Mouse (Mus musculus) urinary bladder, postnatal 36 days (tissue): Measurements from ENCODE around the gene Cd300lg.

Experiments
- DNase-seq, 2 experiments: peaks; one replicate each; pipeline ENCODE4 v3.0.0; 2022; ENCODE audit warnings: low spot score in 2 of 2, mixed read lengths in 1 of 2

Gene Cd300lg

DNA sequence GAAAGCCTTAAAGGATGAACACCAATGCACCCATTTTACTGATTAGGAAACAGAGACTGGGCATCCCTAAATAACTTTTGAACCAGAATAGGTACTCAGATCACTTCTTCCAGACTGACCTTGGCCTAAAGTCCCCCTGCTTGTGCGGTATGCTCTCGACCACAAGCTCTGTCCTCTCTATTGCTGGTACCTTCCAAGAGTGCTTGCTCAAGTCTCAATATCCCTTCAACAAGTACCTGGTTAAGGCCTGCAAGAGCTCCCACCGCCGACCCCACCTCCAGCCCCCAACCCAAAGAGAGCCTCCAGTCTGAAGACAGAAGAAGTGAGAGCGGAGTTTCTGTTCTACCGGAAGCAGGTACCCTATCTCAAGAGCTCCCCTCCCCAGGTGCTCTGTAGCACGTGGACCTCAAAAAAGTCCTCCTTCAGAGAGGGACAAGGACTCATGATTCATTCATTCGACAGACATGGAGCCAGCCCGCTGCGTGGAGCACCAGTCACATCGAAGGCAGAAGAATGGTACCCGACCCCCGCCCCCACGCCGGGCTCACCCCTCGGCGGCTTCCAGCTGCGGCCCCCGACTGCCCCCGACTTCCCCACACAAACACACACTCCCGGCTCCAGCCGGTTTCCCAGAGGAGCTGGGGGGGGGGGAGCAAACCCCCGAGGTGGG, 15.2 kb upstream of the Cd300lg start:
- no peak for DNase-seq

- peak; percentile 19 to 51 for DNase-seq
Observed at GRCm38 (mm10) chr11:102026694-102027360, 14.5 kb upstream of the Cd300lg start.

GRCm38 (mm10) chr11:102027361-102028017, 13.8 kb upstream of the Cd300lg start:
- no peak for DNase-seq

DNA sequence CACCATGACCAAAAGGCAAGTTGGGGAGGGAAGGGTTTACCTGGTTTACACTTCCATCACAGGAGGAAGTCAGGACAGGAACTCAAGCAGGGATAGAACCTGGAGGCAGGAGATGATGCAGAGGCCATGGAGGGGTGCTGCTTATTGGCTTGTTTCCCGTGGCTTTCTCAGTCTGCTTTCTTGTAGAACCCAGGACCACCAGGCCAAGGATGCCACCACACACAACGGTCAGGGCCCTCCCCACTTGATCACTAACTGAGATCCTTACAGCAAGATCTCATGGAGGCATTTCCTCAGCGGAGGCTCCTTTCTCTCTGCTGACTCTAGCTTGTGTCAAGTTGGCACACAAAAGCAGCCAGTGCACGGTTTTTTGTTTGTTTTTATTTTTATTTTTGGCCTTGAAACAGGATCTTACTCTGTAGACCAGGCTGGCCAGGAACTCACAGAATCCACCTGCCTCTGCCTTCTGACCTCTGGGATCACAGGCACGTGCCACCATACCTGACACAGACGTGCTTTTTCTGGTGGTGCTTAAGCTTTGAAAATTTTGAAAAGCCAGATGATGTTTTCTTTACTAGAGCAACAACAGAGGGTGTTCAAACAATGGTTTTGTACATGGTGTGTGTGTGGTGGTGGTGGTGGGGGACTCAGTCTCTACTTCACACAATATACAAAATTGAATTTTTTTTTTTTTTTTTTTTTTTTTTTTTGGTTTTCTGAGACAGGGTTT, 13.1 kb upstream of the Cd300lg start, which contains the start of gene Mpp3:
TSS of gene Mpp3 (minus strand) at position 375 of the 730 bp plus-strand sequence.
- no peak for DNase-seq

DNA sequence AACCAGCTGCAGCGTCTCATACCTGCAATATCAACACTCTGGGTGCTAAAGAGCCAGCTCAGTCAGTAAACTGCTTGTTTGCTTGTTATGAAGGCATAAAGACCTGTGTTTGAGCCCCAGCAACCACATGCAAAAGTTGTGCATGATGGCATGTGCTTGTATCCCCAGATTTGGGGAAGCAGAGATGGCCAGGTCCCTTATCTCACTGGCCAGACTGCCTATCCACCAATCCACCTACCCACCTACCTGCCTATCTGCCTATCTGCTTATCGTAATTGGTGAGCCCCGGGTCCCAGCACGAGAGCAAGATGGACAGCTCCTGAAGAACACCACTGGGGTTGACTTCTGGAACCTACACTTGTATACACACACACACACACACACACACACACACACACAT, 12.0 kb upstream of the Cd300lg start:
- no peak for DNase-seq

GRCm38 (mm10) chr11:102029966-102030365, 11.3 kb upstream of the Cd300lg start:
- no peak for DNase-seq

- no peak for DNase-seq
Observed at GRCm38 (mm10) chr11:102031149-102031548, 10.2 kb upstream of the Cd300lg start.

DNA sequence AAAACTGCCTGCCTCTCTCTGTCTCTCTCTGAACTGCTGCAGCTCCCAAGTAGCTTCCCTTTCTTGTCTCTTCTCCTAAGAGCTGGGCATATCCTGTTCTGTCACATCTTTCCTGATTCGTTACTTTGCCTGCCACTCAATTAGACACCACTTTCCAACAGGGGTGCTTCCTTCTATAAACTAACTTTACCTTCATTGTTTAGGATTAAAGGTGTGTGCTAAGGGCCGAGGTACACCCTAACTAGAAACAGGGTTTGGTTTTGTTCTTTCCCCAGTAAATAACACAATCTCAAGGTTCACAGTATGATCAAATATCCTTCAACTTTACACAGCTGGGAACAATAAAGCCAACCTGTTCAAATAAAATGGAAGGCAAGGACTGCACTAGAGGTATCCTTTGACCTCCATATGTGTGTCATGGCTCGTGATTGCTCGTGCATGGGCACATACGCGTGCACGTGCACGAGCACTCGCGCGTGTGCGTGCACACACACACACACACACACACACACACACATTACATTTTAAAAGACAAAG, 8.2 kb upstream of the Cd300lg start:
- no peak for DNase-seq

DNA sequence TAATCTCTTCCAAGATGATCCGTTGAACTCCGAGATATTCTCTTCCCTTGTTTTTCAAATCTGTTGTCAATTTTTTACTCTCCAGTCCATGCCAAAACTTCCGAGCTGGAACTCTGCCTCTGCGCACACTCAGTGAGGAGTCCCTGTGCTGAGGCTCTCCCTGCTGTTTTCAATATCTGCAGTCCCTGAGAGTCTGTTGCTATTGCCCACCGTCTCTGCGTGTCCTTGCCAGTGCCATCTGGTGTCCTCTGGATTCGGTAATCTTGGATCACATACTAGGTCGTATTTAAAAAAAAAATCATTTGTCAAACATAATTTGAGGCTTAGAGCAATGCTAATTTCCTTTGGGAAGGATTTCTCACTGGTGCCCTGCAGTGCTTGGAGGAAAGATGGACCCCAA, 6.4 kb upstream of the Cd300lg start:
- no peak for DNase-seq

DNA sequence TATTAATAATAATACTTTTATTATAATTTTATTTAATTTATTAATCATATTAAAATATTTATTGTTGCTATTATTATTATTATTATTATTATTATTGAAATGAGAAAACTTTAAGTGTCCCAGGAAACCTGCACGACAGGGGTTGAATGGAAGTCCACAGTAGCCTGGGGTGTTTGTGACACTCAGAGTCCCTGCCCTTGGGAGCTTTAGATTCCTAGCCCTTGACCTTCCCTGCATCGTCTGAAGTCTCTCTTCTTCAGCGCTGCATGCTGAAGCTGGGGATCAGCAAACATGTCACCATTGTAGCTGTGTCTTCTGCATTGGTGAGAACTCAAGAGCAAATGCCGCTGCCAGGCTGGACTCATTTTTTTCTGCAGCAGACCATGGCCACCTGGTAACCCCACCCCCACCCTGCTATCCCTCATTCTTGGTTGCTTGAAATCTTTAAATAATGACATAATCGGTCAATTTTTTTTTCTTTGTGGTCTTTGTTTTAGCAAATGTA, 5.8 kb upstream of the Cd300lg start:
- no peak for DNase-seq

DNA sequence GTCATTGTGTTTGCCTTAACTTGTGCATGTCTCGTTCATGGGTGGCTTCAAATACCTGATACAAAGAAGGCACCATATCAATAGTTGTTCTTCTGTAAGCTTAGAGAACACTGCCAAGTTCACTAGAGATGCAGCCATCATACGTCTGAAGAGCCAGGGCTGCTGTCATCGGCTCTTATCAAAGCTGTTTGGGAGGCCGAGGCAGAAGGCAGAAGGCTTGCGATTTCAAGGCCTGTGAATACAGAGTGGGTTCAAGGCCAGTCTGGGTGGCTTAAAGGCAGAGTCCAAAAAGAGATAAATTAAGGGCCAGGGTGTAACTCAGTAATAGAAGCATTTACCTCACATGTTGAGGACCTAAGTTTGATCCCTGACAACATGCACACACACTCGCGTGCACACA, 5.0 kb upstream of the Cd300lg start:
- DNase-seq = no peak

DNA sequence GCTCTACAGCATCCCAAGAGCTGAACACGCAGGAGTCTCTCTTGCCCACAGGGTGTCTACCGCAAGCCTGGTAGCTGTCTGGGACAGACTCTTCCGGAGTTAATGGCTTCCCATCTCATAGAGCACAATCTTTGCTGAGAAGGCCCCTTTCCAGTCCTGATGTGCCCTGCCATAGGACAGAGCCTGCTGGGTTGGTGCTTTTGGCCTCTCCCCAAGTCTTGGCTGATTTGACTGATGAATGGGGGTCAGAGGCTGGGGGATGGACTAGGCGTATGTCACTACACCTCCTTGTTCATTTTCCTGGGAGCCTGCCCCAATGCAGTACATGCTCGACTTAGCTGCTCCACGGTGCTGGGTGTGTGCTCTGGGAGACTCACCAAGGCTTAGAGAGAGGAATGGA, 3.5 kb upstream of the Cd300lg start:
- DNase-seq = no peak

- no peak for DNase-seq
Observed at GRCm38 (mm10) chr11:102039487-102040137, 1.7 kb upstream of the Cd300lg start.

DNA sequence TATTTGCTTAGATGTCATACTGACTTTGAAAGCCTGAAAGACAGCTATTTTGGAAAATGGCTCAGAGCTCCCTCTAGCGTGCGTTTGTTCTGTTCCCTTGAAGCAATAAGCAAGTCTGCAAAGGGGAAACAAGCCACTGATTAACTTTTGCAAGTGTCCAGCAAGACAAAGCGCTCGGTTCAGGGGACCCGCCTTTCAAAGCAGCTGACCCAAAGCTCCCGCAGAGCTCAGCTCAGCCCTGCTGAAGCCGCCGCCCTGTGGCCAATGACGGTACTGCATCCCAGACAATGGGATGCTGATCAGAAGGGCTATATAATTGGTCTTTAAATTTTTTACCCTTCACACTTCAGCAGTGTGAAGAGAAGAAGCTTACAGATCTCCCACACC, 1.2 kb upstream of the Cd300lg start:
- DNase-seq = peak; percentile 80 to 87

- no peak for DNase-seq
Observed at GRCm38 (mm10) chr11:102040646-102041045, 663 bp upstream of the Cd300lg start.

DNA sequence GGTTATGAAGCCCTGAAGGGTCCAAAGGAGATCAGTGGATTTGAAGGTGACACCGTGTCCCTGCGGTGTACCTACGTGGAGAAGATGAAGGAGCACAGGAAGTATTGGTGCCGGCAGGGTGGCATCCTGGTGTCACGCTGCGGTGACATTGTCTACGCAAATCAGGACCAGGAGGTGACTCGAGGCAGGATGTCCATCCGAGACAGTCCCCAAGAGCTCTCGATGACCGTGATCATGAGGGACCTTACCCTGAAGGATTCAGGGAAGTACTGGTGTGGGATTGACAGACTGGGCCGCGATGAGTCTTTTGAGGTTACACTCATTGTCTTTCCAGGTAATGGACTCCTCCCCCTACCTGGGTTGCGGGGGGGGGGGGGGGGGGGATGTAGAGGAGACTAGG, 1.7 kb downstream of the Cd300lg start:
- DNase-seq = no peak

DNA sequence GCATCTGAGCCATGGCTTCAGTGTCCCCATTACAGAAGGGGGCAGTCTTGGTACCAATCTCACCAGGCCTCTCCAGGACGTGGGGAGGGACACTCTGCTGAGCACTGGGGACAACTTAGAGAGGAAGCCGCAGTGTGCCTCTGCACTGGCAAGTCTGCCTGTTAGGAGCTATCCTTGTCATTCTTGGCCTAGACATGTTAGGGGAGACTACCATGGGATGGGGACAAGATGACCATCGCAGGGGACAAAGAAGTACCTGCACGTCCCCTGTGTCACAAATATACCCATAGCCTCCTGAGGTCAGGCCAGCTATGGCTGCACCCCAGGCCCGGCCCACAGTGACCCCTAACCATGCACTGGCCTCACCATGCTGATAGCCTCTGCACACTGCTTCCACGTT, 2.1 kb downstream of the Cd300lg start:
- DNase-seq = no peak

GRCm38 (mm10) chr11:102044691-102045212, 3.4 kb downstream of the Cd300lg start:
- no peak for DNase-seq

DNA sequence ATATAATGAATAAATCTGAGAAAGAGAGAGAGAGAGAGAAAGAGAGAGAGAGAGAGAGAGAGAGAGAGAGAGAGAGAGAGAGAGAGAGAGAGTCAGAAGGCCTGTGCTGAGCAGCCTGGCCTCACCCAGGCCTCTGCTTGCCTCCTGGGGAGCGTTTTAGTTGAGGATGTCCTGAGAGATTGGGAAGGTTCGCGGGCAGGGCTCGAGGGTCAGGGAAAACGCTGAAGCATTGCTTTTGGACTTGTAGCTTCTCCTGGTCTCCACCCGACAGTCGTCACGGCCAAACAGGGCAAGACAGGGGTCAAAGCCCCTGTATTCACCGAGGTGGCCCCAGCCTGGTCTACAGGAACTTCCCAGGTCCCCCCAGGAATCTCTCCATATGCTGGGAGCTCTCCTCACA, 5.3 kb downstream of the Cd300lg start:
- DNase-seq = no peak

DNA sequence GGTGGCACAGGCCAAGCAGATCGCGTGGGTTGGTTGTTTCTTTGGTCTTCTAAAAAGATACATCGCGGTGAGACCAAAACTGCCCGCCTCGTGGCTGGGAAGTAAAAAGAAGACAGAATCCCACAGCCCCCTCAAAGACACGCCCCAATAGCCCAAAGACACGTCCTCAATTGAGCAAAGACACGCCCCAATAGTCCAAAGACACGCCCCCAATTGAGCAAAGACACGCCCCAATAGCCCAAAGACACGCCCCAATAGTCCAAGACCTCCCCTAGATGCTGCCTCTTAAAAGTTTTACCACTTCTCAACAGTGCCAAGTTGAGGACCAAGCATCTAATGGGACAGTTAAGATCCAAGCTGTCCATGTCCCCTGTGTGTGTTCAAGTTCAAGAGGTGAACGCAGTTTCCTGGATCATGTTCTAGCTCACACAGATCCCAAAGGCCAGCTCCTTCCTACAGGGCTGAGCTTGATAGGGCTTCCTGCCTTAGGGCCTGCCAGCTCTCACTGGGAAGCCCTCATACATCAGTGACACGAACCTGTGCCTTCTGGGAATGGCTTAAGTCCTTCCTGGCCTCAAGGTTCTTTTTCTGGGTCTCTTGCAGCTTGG, 8.7 kb downstream of the Cd300lg start:
- no peak for DNase-seq

DNA sequence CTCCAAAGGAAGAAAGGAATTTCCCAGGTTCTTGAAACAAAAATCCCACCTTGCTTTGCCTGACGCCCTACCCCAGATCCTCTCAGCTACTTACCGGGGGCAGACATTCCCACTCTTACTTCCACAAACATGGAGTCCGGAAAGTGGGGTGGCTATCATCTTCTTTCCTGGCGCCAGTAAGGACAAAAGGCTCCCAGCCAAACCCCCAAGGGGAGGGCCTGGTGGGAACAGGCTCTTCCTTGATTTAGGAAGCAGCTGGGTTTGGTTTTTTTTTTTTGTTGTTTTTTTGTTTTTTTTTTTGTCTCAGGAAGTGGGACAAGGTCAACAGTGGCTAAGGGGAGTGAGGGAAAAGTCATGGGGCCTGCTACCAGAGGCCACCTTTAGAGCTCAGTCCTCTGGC, 10.2 kb downstream of the Cd300lg start:
- no peak for DNase-seq
